In the genomic region with DNA sequence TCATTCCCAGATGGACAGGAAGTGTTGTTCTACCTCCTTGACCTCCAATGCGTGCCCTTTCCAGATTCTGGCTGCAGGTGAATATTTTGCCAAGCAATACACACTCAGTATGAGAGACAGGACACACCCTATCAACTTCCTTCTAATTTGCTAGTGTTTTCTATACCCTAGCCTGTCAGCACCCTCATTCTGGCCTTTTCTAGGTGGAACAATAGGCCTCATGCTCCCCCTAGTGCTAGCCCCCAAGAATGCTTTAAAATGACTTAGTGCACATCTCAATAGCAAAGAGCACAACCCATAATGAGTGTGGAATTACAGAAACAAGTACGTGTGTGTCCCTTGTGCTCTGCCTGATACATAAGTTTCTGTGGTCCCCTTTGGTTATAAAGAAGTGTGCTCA, we compare ENCODE assay signal across 9 mouse cellular contexts.
DNase-seq lines count a peak whose midpoint lies in the region; ATAC-seq and TF ChIP-seq lines count a peak whose summit lies in the region.
"Had no signal": no experiment of that assay in that cellular context is flagged by ENCODE, and none has a peak within 500 bp of the region (broad histone marks: within the 10 kb centered on the region; RNA-seq: fewer than 3 reads in every experiment).

No protein-coding gene starts in this region.

- ATAC-seq in hematopoietic stem cell, adult 5-6 weeks (replicated peaks in 1 of 2; ENCODE audit: insufficient read depth in 1 of 2, low FRiP score in 2 of 2, low TSS enrichment in 1 of 2, low read depth in 1 of 2, poor library complexity in 2 of 2, severe bottlenecking in 2 of 2), result peak; percentile 91 to 95
- peak; percentile 39; the same call in 1 of the 2 replicates for ATAC-seq in liver, embryonic 11.5 days (replicated peaks; ENCODE audit: low FRiP score)
- peak; percentile 60; the same call in 1 of the 2 replicates for ATAC-seq in neutrophil, adult 5-6 weeks (ENCODE audit: extremely low read depth, insufficient number of reproducible peaks, low FRiP score, poor library complexity, severe bottlenecking)

- H3K9me3 ChIP-seq in liver, embryonic 11.5 days (ENCODE audit: control insufficient read depth, low read length), result 0 out of 2 replicates have a peak, but pooled peaks cover 2% of the 10 kb centered on the region

- no peaks in the 10 kb centered on the region for H3K4me1 ChIP-seq in cerebellum, adult 2 months (ENCODE audit: control insufficient read depth, insufficient read depth, low read length)
- no peaks in the 10 kb centered on the region for H3K4me1 ChIP-seq in liver, embryonic 11.5 days (replicated peaks; ENCODE audit: control insufficient read depth, insufficient read depth, low read length)

- H3K27me3 ChIP-seq in cerebellum, adult 2 months (ENCODE audit: control insufficient read depth, insufficient read depth, low read length), result no peaks in the 10 kb centered on the region
- H3K27me3 ChIP-seq in liver, embryonic 11.5 days (replicated peaks; ENCODE audit: control insufficient read depth, insufficient read depth, low read length), result no peaks in the 10 kb centered on the region
- H3K27me3 ChIP-seq: megakaryocyte, embryonic 14.5 days had no signal

- H3K4me3 ChIP-seq in cerebellum, adult 2 months (replicated peaks; ENCODE audit: insufficient read depth, low read depth, low read length), result no peak overlapping the region
- H3K4me3 ChIP-seq in liver, embryonic 11.5 days (ENCODE audit: low read depth, low read length), result no peak overlapping the region
- H3K4me3 ChIP-seq: megakaryocyte, embryonic 14.5 days had no signal

- no peak overlapping the region for H3K4me2 ChIP-seq in liver, embryonic 11.5 days

- 59% methylated on average over 2 of the region's 2 CpGs for WGBS in cerebellum, adult 2 months
- WGBS in liver, embryonic 11.5 days, result 48% methylated on average over 2 of the region's 2 CpGs

- peak; percentile 25; the same call in 1 of the 2 replicates for TF ChIP-seq CTCF in cerebellum, adult 2 months (IDR thresholded peaks at IDR 0.05; ENCODE audit: borderline replicate concordance, insufficient read depth, low read depth, low read length)

- peak in 1 of 2 experiments; percentile 4 for DNase-seq in cerebellum, adult 2 months
- no peak for DNase-seq in cerebellum, adult 11-12 months
- DNase-seq in ovary, postnatal 36 days (ENCODE audit: low spot score), result peak; percentile 11
- DNase-seq in ovary, adult 18-20 months (ENCODE audit: low spot score), result no peak
- DNase-seq in brain, adult 2 months (ENCODE audit: low read depth, low spot score), result peak; percentile 50
- DNase-seq in liver, embryonic 11.5 days (ENCODE audit: low spot score), result no peak

- H3K9ac ChIP-seq in liver, embryonic 11.5 days (ENCODE audit: low read depth, low read length), result no peak overlapping the region

- no peak for TF ChIP-seq POLR2A in cerebellum, adult 2 months (IDR thresholded peaks at IDR 0.05; ENCODE audit: borderline replicate concordance, insufficient read depth, low read length)

- no peak overlapping the region for H3K27ac ChIP-seq in cerebellum, adult 2 months (ENCODE audit: insufficient read depth, low read length)
- no peak overlapping the region for H3K27ac ChIP-seq in liver, embryonic 11.5 days (ENCODE audit: low read depth, low read length)

- no peaks in the 10 kb centered on the region for H3K36me3 ChIP-seq in liver, embryonic 11.5 days (ENCODE audit: control insufficient read depth, insufficient read depth, low read length)

Comparison
In these comparisons a context has a peak if more than half of its experiments do, and no peak if none do; other contexts are left out.
1. DNase-seq: peak in ovary, postnatal 36 days (single experiment) and brain, adult 2 months (single experiment); none in cerebellum, adult 11-12 months (single experiment), ovary, adult 18-20 months (single experiment) and liver, embryonic 11.5 days (single experiment).
2. ATAC-seq: peak in every context shown above with its lines; median percentile 93 in hematopoietic stem cell, adult 5-6 weeks; 60 in neutrophil, adult 5-6 weeks; 39 in liver, embryonic 11.5 days.